Mouse (Mus musculus) adrenal gland, postnatal 14 days (tissue): ENCODE data around the gene Speer4c. TPM values are rescaled to one million over a fixed set of nuclear protein-coding genes. Genes with fewer than 3 reads are reported as not detected.
"Not testable (repeated sequence)": the region's sequence is repeated elsewhere in the genome, so short reads cannot be mapped to it uniquely, and the experiment has no call there.

Experiments used
- DNase-seq: peaks from one replicate; pipeline ENCODE4 v3.0.0; 2021; ENCODE audit warnings: mixed read lengths
- long read RNA-seq, 2 experiments: library from polyadenylated mRNA; stranded (forward); transcript quantifications; one replicate each; pipeline ENCODE4 v2.0.0; 2021
- total RNA-seq: library from RNA; stranded (reverse); gene quantifications from 2 replicates; pipeline ENCODE4 v1.2.3, GENCODE M21; 2021

Gene Speer4c
- not detected in 2 replicates for total RNA-seq
- long read RNA-seq, experiment 1, result 0 reads
- long read RNA-seq, experiment 2, result 0 reads

DNA sequence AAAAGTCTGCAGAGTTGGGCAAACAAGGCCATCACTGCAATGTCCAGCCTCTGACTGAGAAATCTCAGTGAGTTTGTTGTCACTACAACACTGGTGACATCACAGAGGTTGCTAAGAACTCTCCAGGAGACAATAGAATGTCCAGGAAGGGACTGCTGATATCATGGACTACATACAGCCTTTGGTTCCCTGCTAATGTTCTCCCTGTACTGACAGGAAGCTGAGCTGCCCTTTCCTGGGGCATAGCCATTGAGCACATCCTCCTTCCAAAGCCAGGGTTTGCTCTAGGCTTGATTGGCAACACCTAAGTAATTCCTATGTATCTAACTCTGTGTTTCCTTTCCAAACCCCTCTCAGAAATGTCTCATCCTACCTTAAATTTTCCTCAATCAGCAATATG, at the start of gene Speer4c:
Gene Speer4c (minus strand): TSS at position 101 of the 400 bp plus-strand sequence.
- not testable (repeated sequence) for DNase-seq

DNA sequence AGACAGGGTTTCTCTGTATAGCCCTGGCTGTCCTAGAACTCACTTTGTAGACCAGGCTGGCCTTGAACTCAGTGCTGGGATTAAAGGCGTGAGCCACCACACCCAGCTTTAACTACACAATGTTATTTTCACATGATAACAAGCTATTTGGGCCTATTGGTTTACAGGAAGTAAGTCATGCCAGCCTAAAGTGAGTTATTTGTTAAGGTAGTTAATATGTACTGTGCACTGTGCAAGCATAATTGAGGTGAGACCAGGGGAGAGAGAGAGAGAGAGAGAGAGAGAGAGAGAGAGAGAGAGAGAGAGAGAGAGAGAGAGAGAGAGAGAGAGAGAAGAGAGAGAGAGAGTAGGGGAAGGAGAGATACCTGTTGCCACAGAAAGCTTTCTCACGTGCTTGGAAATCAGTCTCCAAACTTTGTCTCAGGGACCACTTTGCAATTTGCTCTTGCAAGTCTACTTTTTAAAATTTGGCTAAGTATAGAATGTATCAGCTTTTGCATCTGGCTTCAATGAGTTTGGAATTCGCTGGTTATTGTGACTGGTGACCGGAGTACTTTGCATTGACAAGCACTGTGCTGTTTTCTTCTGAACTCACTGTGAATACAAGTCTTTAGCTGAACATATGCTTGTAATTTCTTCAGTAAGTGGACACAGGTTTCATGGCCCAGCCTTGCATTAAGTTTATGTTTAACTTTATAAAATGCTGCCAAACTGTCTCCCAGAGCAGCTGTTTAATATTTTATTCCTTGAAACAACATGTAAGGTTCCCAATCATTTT, 33.6 kb upstream of the Speer4c start:
- no peak for DNase-seq

DNA sequence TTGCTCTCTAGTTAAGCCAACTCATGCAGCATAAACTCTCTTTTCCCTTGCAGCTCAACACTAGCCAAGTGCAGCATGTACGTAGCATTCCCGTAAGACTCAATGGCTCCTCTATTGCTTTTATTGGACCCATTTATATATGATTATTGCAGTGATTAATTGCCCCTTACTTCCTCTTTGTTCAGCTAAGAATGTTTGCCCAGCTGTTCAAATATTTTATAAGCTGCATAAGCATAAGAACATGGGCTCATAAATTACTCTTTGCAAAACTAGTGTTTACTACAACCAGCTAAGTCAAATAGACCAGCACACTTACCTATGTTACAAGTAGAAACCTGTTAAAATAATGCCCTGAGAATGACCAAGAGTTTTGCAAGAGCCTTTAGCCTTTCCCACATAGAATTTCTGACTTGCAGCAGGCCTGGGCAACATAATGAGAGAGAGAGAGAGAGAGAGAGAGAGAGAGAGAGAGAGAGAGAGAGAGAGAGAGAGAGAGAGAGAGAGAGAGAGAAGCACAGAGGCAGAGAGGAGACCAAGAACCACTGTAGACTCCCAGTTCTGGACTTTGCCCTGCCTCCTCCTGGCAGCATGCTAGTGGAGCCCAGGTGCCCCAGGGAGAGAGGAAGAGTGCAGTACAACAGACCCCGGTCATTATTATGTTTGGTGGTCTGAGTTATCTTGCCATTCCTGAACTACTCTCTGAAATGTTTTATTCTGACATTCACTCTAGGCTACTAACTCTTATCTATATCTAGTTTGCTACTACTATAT, 20.2 kb upstream of the Speer4c start:
- no peak for DNase-seq

DNA sequence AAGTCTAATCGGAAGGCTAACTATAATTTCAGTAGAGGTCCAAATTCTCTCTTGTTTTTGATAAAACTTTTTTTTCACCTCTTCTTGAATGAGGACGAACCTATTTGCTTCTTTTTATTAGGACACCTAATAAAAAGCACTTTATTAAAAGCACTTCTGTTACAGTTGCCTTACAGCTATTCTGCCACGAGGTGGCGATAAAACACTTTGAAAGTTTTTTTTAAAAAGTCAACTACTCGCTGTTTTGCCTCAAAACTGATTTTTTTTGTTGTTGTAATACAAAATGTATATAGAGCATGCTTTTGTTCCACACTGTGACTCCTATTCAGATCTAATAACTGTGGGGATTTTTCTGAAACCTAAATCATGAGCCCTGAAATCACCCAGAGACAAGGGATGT, 11.2 kb downstream of the Speer4c start:
- peak; percentile 37 for DNase-seq

DNA sequence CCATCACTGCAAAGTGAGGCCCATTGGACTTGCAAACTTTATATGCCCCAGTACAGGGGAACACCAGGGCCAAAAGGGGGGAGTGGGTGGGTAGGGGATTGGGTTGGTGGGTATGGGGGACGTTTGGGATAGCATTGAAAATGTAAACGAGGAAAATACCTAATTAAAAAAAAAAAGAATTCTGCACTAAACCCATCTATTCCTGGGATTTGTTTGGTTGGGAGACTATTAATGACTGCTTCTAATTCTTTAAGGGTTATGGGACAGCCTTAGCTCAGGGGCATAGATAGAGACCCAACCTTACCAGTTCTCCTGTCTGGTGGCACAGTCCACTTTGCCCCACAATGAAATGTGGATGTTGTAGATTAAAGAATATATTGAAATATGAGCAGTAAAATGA, 16.4 kb downstream of the Speer4c start:
- DNase-seq, result not testable (repeated sequence)

DNA sequence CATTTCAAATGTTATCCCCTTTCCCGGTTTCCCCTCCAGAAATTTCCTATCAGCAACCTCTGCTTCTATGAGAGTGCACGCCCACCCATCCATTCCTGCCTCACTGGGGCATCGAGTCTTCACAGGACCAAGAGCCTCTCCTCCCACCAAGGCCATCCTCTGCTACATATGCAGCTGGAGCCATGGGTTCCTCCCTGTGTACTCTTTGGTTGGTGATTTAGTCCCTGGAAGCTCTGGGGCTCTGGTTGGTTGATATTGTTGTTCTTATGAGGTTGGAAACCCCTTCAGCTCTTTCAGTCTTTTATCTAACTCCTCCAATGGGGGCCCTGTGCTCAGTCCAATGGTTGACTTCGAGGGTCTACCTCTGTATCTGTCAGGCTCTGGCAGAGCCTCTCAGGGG, 22.2 kb downstream of the Speer4c start:
- DNase-seq, result not testable (repeated sequence)

DNA sequence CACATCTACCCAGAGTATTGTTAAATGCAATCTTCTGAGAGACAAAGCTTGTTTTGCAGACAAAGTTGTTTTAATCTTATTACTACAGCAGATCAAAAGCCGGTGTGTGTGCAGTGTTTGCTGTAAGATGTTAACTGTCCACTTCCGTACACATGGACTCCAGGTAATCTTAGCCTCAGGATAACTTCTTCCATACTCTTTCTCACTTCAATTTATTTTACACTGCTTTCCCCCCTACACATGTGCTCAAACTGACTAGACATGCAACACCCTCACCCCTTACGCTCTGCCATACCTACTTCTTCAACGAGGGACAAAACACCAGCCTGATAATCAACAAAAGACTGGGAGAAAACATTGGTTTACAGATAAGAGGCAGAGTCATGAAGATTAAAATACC, 23.2 kb downstream of the Speer4c start:
- DNase-seq, result not testable (repeated sequence)

DNA sequence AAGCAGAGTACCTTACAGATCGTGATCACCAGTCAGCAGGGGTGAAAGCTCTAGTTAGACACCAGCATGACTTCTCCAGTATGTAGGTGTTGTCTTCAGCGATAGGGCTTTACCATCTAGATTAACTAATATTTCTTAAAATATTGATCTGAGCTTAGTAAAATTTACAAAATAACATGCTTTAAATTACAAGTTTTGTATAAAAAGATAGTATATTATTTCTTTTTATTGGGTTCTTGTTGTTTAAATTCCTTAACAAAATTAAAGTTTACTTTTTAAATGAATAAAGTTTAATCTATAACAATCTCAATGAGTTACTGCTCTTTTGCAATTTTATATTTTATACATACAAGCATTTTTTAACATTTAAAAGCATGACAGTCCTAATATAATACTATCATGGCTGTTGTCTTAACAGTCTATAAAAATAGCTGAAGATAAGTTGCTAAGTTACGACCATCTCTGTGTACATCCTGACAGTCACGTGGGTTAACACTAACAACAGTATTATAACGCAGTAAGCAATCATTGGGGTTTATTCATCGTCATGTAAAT, 24.3 kb downstream of the Speer4c start:
- DNase-seq, result not testable (repeated sequence)

DNA sequence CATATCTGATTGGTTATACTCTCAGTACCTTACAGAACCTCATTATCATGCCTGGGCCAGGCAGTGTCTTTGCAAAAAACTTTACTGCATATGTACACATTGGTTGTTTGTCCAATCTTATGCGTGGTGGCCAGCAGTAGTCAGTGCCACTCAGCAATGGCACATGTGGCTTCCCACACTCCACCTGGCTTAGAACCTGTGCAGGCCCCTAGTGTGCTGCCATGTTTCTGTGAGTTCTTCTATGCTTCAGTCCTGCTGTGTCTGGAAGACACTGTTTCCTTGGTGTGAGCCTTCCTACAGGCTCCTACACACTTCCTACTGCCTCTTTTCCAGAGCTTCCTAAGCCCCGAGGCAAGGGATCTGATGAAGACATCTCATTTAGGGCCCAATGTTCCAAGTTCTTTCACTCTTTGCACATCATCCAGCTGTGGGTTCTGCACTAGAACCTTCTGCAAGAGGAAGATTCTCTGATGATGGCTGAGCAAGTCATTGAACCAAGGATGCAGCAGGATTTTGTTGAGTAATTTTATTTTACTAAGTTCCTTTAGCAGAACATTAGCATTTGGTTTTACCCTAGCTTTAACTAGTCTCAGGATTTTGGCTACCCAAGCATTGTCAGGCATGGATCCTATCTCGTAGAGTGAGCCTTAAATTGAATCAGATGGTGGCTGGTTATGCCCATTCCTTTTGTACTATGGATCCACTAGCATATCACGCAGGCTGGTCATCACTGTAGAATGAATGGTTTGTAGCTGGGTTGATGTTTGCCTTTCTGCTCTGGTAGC, 25.0 kb downstream of the Speer4c start:
- DNase-seq, result not testable (repeated sequence)

DNA sequence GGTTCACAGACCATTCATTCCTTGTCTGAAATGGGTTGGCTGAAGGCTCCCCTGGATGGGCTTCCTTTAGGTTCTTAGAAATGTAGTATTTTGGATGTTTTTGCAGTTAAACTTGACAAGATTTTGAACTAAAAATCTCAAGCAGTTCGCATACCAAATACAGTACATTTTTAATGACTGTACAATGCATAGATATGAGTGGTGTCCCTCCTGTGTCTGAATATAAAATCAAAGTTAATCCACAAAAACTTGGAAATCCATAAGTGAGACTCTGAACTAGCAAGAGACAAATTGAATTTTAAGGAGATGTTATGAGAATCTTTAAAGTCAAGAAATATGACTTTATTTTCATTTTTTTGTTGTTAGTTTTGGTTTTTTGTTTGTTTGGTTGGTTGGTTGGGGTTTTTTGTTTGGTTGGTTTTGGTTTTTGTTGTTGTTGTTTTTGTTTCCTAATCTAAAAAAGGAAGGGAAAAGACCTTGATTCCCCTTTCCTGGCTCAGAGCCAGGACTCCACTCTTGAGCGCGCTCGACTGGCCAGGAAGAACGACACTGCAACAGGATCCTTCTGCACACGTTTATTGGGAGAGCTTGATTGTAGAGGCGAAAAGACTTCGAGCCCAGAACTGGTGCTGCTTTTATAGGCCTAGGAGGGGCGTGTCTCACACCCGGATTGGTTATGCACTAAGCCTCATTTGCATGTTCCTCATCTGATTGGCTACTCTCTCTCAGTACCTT, 32.6 kb downstream of the Speer4c start:
- not testable (repeated sequence) for DNase-seq

DNA sequence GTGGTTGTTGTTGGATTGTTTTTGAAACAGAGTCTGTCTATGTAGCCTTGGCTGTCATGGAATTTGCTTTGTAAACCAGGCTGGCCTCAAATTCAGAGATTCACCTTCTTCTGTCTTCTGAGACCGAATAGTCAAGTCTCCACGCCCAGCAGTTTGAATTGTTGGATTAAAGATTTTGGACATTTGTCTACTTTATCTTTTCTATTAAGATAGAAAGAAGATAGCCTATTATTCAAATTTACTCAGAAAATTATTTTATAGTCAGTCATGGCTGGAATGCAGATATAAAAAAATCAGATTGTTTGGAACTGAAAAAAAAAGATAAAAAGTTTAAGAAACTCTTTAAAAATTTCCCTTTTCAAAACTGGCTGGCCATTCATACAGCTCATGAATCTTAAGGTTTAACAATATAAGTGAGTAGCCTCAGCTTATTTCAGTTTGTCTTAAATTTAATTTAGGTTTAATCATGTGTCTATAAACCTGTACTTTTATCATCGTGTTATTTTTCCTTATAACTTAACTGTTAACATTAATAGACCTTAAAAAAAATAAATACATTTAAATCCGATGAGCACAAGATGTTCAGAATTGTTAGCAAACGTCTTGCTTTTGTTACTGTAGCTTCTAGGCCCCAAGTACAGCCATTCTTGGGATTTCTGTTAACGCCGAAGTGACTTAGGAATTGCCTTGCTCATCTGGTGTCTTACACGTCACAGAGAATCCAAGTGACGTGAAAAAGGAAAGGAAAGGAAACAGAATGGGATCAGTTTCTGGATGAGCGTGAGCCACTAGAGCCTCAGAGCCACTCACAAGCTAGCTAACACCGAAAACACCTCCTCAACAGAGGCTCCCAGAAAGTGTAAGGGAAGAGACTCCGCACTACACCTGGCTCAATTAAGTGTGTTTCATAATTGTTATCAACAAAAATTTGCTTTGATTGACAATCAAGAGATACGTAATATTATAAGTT, 33.8 kb downstream of the Speer4c start:
- not testable (repeated sequence) for DNase-seq

DNA sequence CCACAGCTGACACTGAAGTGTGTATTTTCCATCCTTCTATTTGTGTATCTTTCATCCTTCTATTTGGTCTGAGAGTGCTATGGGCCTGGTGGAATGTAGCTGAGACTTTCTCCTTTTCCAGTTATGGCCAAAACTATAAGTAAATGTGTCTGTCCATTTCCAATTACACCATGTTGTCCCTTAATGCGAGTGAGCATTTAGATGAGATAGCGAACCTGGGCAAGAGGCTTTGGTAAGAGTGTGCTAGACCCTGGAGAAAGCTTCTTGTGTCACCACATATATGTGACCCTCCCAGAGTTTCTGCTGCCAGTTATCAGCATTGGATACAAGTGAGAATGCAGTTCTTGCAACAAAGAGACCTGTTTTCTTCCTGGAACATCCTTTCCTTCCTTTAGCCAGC, 35.2 kb downstream of the Speer4c start:
- DNase-seq, result not testable (repeated sequence)

DNA sequence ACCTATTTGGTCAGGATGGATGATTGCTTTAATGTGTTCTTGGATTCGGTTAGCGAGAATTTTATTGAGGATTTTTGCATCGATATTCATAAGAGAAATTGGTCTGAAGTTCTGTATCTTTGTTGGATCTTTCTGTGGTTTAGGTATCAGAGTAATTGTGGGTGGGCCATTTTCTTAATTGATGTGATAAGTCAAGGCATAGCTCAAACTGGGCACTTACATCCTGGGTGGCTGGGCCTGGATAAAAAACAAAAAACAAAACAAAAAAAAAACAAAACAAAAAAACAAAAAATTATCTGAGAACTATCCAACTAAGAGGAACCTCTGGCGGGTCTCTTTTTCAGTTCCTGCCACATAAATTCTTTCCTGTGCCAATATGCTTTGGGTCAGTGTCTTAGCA, 36.3 kb downstream of the Speer4c start:
- DNase-seq, result not testable (repeated sequence)

DNA sequence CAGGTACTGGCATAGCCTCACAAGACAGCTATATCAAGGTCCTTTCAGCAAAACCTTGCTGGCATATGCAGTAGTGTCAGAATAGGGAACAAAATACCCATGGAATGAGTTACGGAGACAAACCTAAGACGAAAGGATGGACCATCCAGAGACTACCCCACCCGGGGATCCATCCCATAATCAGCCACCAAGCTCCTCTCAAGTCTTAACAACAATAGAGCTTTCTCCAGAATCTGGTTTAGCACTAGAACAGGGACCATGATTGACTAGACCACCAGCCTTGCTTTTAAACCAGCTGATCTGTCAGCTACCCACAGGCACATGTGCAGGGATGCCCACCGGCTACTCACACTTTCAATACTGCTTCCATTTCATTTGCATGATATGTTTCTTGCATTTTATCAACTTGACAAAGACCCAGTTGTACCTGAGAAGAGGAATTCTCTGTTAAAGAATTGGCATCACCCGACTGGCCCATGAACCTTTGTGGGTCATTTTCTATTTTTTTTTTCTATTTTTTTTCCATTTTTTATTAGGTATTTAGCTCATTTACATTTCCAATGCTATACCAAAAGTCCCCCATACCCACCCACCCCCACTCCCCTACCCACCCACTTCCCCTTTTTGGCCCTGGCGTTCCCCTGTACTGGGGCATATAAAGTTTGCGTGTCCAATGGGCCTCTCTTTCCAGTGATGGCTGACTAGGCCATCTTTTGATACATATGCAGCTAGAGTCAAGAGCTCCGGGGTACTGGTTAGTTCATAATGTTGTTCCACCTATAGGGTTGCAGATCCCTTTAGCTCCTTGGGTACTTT, 39.4 kb downstream of the Speer4c start:
- not testable (repeated sequence) for DNase-seq

DNA sequence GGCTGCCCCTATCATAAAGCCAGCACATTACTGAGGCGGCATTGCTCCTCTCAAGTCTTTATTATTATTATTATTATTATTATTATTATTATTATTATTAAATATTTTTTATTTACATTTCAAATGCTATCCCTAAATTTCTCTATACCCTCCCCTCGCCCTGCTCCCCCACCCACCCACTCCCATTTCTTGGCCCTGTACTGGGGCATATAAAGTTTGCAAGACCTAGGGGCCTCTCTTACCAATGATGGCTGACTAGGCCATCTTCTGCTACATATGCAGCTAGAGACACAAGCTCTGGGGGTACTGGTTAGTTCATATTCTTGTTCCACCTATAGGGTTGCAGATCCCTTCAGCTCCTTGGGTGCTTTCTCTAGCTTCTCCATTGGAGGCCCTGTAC, 40.1 kb downstream of the Speer4c start:
- DNase-seq, result not testable (repeated sequence)

DNA sequence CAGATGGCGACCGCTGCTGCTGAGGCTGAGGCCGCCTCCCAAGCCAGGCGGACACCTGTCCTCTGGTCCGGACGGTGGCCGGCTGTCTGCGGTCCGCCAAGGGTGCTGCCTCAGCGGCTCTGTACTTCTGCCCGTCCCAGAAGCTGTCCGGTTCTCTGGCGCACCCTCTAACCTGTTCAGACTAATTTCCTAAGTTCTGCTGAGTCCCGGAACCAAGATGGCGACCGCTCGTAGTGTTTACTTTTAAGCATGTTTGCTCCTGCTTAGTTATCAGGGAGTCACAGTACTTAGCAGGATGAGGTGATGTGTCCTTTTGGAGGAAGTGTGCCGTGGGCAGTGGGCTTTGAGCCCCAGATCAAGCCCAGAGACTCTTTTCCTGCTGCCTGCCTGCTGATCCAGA, 43.3 kb downstream of the Speer4c start:
- DNase-seq, result not testable (repeated sequence)

DNA sequence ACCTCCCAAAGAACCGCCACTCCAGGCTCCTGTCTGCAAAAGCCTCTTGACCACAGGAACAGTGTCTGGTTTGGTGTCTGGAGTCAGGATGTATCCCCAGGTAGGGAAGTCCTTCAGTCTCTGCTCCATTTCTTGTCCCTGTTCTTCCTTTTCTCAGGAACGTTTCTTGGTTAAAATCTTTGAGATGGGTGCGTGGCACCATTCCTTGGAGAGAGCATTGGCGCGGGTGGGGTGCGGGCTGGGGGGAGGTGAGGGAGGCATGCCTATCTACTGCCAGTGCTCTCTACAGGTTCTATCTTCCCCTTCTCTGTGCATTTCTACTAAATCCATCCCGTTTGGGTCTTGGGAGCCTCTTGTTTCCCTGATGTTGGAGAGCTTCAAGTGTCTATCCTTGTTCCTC, 50.2 kb downstream of the Speer4c start:
- DNase-seq, result not testable (repeated sequence)
